In genomic region chr15:12214531-12215414, GRCm38 (mm10) we compare ENCODE assay signal across 21 mouse cellular contexts. TPM values are rescaled to one million over a fixed set of nuclear protein-coding genes. Genes with fewer than 3 reads are reported as not detected.
A peak's percentile ranks its signal among the peaks of the same experiment; 100 is the strongest.
DNase-seq lines count a peak whose midpoint lies in the region; ATAC-seq and TF ChIP-seq lines count a peak whose summit lies in the region.
"Had no signal": no experiment of that assay in that cellular context is flagged by ENCODE, and none has a peak within 500 bp of the region (broad histone marks: within the 10 kb centered on the region; RNA-seq: fewer than 3 reads in every experiment).

No protein-coding gene starts in this region.

- DNase-seq in forebrain, embryonic 11.5 days (ENCODE audit: low spot score): no peak
- DNase-seq in cerebellum, adult 8-10 months: peak; percentile 46
- DNase-seq in lung, postnatal 4 days: no peak
- DNase-seq: adrenal gland, adult 8-10 months; gastrocnemius, postnatal 14 days; heart, postnatal 14 days; kidney, adult 11 months; liver, postnatal 0 days; thymus, adult 2 months; thymus, postnatal 4 days had no signal

- TF ChIP-seq CTCF in bone marrow macrophage, adult 2 months (IDR thresholded peaks at IDR 0.05; ENCODE audit: low read depth, low read length): no peak

- peaks cover 18% of the 10 kb centered on the region for H3K4me1 ChIP-seq in forebrain, embryonic 15.5 days
- H3K4me1 ChIP-seq in forebrain, embryonic 11.5 days (replicated peaks; ENCODE audit: control insufficient read depth, insufficient read depth, low read length): no peaks in the 10 kb centered on the region
- peaks cover 33% of the 10 kb centered on the region for H3K4me1 ChIP-seq in heart, embryonic 16.5 days (ENCODE audit: control insufficient read depth, insufficient read depth, low read length)
- H3K4me1 ChIP-seq in heart, embryonic 11.5 days (ENCODE audit: control insufficient read depth, insufficient read depth, low read length): peaks cover 40% of the 10 kb centered on the region
- H3K4me1 ChIP-seq in bone marrow macrophage, adult 2 months (ENCODE audit: control insufficient read depth, insufficient read depth, low read length): peaks cover 60% of the 10 kb centered on the region

- peak overlapping the region; percentile 37; the same call in 1 of the 2 replicates for H3K27ac ChIP-seq in forebrain, embryonic 15.5 days (replicated peaks)
- H3K27ac ChIP-seq in forebrain, embryonic 11.5 days (ENCODE audit: low read depth, low read length): no peak overlapping the region
- H3K27ac ChIP-seq in heart, embryonic 16.5 days (ENCODE audit: low read length): no peak overlapping the region
- no peak overlapping the region for H3K27ac ChIP-seq in heart, embryonic 11.5 days (ENCODE audit: low read depth, low read length)
- peak overlapping the region; percentile 80 for H3K27ac ChIP-seq in bone marrow macrophage, adult 2 months (ENCODE audit: insufficient read depth, low read depth, low read length)
- H3K27ac ChIP-seq: embryonic facial prominence, embryonic 10.5 days; hindbrain, embryonic 12.5 days; kidney, postnatal 0 days; midbrain, embryonic 13.5 days; stomach, embryonic 15.5 days had no signal

- no peak overlapping the region for H3K9ac ChIP-seq in forebrain, embryonic 15.5 days (replicated peaks)
- H3K9ac ChIP-seq in forebrain, embryonic 11.5 days (ENCODE audit: low read length): no peak overlapping the region
- no peak overlapping the region for H3K9ac ChIP-seq in heart, embryonic 16.5 days (ENCODE audit: low read length)
- no peak overlapping the region for H3K9ac ChIP-seq in heart, embryonic 11.5 days (ENCODE audit: low read depth, low read length)
- H3K9ac ChIP-seq: hindbrain, embryonic 12.5 days; liver, postnatal 0 days; midbrain, embryonic 13.5 days; stomach, embryonic 15.5 days had no signal

- no peak overlapping the region for H3K4me2 ChIP-seq in forebrain, embryonic 15.5 days (replicated peaks)
- no peak overlapping the region for H3K4me2 ChIP-seq in forebrain, embryonic 11.5 days (ENCODE audit: low read depth, low read length, severe bottlenecking)
- no peak overlapping the region for H3K4me2 ChIP-seq in heart, embryonic 16.5 days (ENCODE audit: low read depth, low read length)
- no peak overlapping the region for H3K4me2 ChIP-seq in heart, embryonic 11.5 days
- H3K4me2 ChIP-seq: hindbrain, embryonic 12.5 days; liver, embryonic 11.5 days; midbrain, embryonic 13.5 days; stomach, embryonic 15.5 days had no signal

- TF ChIP-seq POLR2A in bone marrow macrophage, adult 2 months (IDR thresholded peaks at IDR 0.05; ENCODE audit: borderline replicate concordance, low read depth, low read length): no peak

- 85% methylated on average over 14 of the region's 14 CpGs for WGBS in forebrain, embryonic 15.5 days
- 90% methylated on average over 14 of the region's 14 CpGs for WGBS in forebrain, embryonic 11.5 days
- 69% methylated on average over 14 of the region's 14 CpGs for WGBS in heart, embryonic 16.5 days
- 78% methylated on average over 14 of the region's 14 CpGs for WGBS in heart, embryonic 11.5 days (ENCODE audit: insufficient replicate concordance)

- ATAC-seq in forebrain, embryonic 15.5 days (replicated peaks): no peak
- ATAC-seq in forebrain, embryonic 11.5 days (replicated peaks; ENCODE audit: low FRiP score): no peak
- ATAC-seq in heart, embryonic 16.5 days (replicated peaks; ENCODE audit: extremely low read depth, insufficient read depth, low FRiP score): peak; percentile 16; the same call in 1 of the 2 replicates
- ATAC-seq in heart, embryonic 11.5 days (replicated peaks; ENCODE audit: insufficient number of reproducible peaks, low FRiP score, low TSS enrichment): no peak
- ATAC-seq: liver, postnatal 0 days; lung, postnatal 0 days; midbrain, embryonic 13.5 days had no signal

- H3K4me3 ChIP-seq in forebrain, embryonic 15.5 days: no peak overlapping the region
- H3K4me3 ChIP-seq in forebrain, embryonic 11.5 days (ENCODE audit: low read depth, low read length): no peak overlapping the region
- no peak overlapping the region for H3K4me3 ChIP-seq in heart, embryonic 16.5 days (ENCODE audit: low read length)
- no peak overlapping the region for H3K4me3 ChIP-seq in heart, embryonic 11.5 days (ENCODE audit: low read depth, low read length)
- H3K4me3 ChIP-seq in bone marrow macrophage, adult 2 months (ENCODE audit: insufficient read depth, low read length): no peak overlapping the region
- H3K4me3 ChIP-seq: embryonic facial prominence, embryonic 10.5 days; hindbrain, embryonic 12.5 days; midbrain, embryonic 13.5 days; stomach, embryonic 15.5 days had no signal

- no peaks in the 10 kb centered on the region for H3K36me3 ChIP-seq in forebrain, embryonic 15.5 days
- no peaks in the 10 kb centered on the region for H3K36me3 ChIP-seq in forebrain, embryonic 11.5 days (ENCODE audit: control insufficient read depth, insufficient read depth, low read length)
- no peaks in the 10 kb centered on the region for H3K36me3 ChIP-seq in heart, embryonic 16.5 days (ENCODE audit: control insufficient read depth, insufficient read depth)
- no peaks in the 10 kb centered on the region for H3K36me3 ChIP-seq in heart, embryonic 11.5 days (ENCODE audit: control insufficient read depth, insufficient read depth, low read length)
- H3K36me3 ChIP-seq: embryonic facial prominence, embryonic 10.5 days; hindbrain, embryonic 12.5 days; midbrain, embryonic 13.5 days; stomach, embryonic 15.5 days had no signal

- H3K27me3 ChIP-seq in forebrain, embryonic 15.5 days: no peaks in the 10 kb centered on the region
- no peaks in the 10 kb centered on the region for H3K27me3 ChIP-seq in forebrain, embryonic 11.5 days (ENCODE audit: control insufficient read depth, insufficient read depth, low read length)
- no peaks in the 10 kb centered on the region for H3K27me3 ChIP-seq in heart, embryonic 16.5 days (ENCODE audit: control insufficient read depth, insufficient read depth, low read length)
- H3K27me3 ChIP-seq in heart, embryonic 11.5 days (ENCODE audit: control insufficient read depth, insufficient read depth, low read length): no peaks in the 10 kb centered on the region
- H3K27me3 ChIP-seq: hindbrain, embryonic 12.5 days; midbrain, embryonic 13.5 days; stomach, embryonic 15.5 days had no signal

- H3K9me3 ChIP-seq in forebrain, embryonic 15.5 days: no peaks in the 10 kb centered on the region
- no peaks in the 10 kb centered on the region for H3K9me3 ChIP-seq in forebrain, embryonic 11.5 days (ENCODE audit: control insufficient read depth, low read length)
- H3K9me3 ChIP-seq in heart, embryonic 16.5 days (replicated peaks; ENCODE audit: control insufficient read depth, low read length): no peaks in the 10 kb centered on the region
- no peaks in the 10 kb centered on the region for H3K9me3 ChIP-seq in heart, embryonic 11.5 days (replicated peaks; ENCODE audit: control insufficient read depth, low read length)
- H3K9me3 ChIP-seq: embryonic facial prominence, embryonic 10.5 days; hindbrain, embryonic 12.5 days; midbrain, embryonic 13.5 days; stomach, embryonic 15.5 days had no signal

RNA-seq across cellular contexts. Expression of gene Mtmr12, which starts 9.9 kb away (rescaled TPM):
- polyA plus RNA-seq in forebrain, embryonic 15.5 days (2015; fragmentation: Nextera tagmentation; extraction: Ambion mirVana): 10.7 and 11.2 TPM in 2 replicates
- polyA plus RNA-seq in forebrain, embryonic 11.5 days (2014; fragmentation: Nextera tagmentation; extraction: Ambion mirVana): 19.3 and 21.2 TPM in 2 replicates
- polyA plus RNA-seq in heart, embryonic 16.5 days (2015; fragmentation: Nextera tagmentation; extraction: Ambion mirVana): 13.0 and 13.1 TPM in 2 replicates
- 15.5 and 16.6 TPM in 2 replicates for polyA plus RNA-seq in heart, embryonic 11.5 days (2014; fragmentation: Nextera tagmentation; extraction: Ambion mirVana)
- polyA plus RNA-seq in bone marrow macrophage, adult 2 months (2012; ENCODE audit: insufficient read depth, insufficient read length, missing spikeins): 28.8 and 30.0 TPM in 2 replicates

Comparison
In these comparisons a context has a peak if more than half of its experiments do, and no peak if none do; other contexts are left out.
1. H3K27ac ChIP-seq: peak in forebrain, embryonic 15.5 days (single experiment) and bone marrow macrophage, adult 2 months (single experiment); none in forebrain, embryonic 11.5 days (single experiment), heart, embryonic 16.5 days (single experiment) and heart, embryonic 11.5 days (single experiment).